Mouse (Mus musculus): ENCODE data around the gene Itga2b. TPM values are rescaled to one million over a fixed set of nuclear protein-coding genes. Genes with fewer than 3 reads are reported as not detected.

The Itga2b gene
- polyA plus RNA-seq, 1 experiment, result 648 TPM

DNA sequence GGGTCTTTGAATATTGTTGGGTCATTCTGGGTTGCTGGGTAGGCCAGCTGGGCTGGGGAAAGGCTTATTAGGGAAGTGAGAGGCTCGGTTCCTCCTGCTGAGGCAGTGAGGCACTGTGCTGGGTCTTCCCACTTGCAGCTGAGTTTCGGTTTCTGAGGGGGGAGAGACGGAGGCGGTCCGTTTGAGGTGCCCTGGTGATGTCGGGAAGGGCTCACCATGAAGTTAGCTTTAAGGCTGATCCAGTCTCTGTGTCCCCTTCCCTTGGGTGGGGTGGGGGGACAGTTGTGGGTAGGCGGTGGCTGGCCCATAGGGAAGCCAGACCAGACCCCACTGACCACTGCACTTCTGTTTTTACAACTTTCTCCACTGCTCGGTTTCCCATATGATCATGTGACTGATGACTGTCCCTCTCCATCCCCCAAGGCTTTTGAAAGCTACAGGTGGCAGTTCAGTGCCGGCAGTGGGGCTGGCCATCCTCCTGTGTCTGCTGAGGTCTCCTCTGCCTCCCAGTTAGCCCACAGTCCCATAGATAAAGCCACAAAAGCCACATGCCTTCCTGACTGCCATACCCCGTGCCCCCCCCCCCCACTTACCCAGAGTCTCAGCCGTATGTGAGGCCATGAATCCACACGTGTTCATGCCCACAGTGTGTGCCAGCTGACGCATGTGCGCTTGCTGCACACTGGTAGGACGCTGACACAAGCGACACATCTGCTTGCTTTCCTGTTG is 37.6 kb downstream of the Itga2b start:
- Histone ChIP-seq H3K4me1 (ENCODE audit: control insufficient read depth, insufficient read depth, low read length) (peaks cover 10% of the 10 kb centered on the region; the same call in 1 of the 2 replicates), H3K4me3 (replicated peaks; ENCODE audit: control insufficient read depth, low read depth, low read length) (peak overlapping the region; percentile 67), H3K27ac (ENCODE audit: control insufficient read depth, insufficient read depth, low read depth, low read length, poor library complexity) (peak overlapping the region; percentile 92)
- TF ChIP-seq POLR2A (IDR thresholded peaks at IDR 0.05; ENCODE audit: borderline replicate concordance, control insufficient read depth, low read depth, low read length) (peak; percentile 29; the same call in 1 of the 2 replicates), CTCF (IDR thresholded peaks at IDR 0.05; ENCODE audit: control insufficient read depth, insufficient read depth, low read length) (no peak)
- 2% methylated on average over 16 of the region's 16 CpGs for WGBS

DNA sequence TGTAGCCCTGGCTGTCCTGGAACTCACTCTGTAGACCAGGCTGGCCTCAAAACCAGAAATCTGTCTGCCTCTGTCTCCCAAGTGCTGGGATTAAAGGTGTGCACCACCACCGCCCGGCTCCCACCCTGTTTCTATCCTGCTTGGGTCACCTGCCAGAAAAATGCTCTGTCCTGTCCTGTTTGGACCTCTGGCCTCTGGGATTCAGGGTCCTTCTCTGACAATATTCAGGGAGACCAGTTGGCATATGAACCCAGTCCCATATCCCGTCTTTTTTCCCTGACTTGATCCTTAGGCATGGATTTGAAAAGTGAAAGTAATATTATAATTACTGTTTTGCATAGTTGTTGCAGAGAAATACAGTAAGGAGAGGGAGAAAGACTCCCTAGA is 38.2 kb downstream of the Itga2b start:
- Histone ChIP-seq H3K4me3 (replicated peaks; ENCODE audit: control insufficient read depth, low read depth, low read length) (peak overlapping the region; percentile 42), H3K27ac (ENCODE audit: control insufficient read depth, insufficient read depth, low read depth, low read length, poor library complexity) (peak overlapping the region; percentile 92), H3K4me1 (ENCODE audit: control insufficient read depth, insufficient read depth, low read length) (peaks cover 10% of the 10 kb centered on the region; the same call in 1 of the 2 replicates)
- TF ChIP-seq POLR2A (IDR thresholded peaks at IDR 0.05; ENCODE audit: borderline replicate concordance, control insufficient read depth, low read depth, low read length), result no peak
- 36% methylated on average over 3 of the region's 3 CpGs for WGBS

DNA sequence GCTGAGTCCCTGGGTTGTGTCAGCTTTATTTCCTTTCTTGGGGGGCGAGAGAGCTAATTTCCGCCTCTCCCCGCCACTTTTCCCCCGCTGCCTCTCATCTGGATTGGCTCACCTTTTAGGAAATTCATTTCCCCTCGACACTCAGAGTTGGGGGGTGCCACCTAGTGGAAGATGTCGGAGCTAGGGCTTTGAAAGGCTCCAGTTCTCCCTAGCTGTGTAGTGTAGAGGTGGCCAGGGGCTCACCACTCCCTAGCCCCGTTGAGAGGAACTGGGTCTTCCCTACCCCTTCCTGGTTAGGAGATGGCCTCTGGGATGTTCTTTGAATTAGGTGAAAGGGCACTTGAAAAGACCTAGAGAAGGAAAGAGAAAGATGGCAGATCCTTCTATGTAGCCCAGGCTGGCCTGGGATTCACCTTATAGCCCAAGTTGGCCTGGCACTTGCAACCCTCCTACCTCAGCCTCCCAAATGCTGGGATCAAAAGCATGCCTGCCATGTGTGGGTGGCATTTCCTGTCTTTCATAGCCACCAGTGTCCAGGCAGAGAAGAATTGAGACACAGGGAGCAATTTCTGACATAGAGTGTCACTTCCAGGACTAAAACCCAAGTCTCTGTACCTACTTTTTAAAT is 38.8 kb downstream of the Itga2b start:
- WGBS, result 0% methylated on average over 7 of the region's 7 CpGs
- H3K4me1 ChIP-seq (ENCODE audit: control insufficient read depth, insufficient read depth, low read length), result peaks cover 10% of the 10 kb centered on the region; the same call in 1 of the 2 replicates
- TF ChIP-seq CTCF (IDR thresholded peaks at IDR 0.05; ENCODE audit: control insufficient read depth, insufficient read depth, low read length) (peak; percentile 78), POLR2A (IDR thresholded peaks at IDR 0.05; ENCODE audit: borderline replicate concordance, control insufficient read depth, low read depth, low read length) (no peak)

DNA sequence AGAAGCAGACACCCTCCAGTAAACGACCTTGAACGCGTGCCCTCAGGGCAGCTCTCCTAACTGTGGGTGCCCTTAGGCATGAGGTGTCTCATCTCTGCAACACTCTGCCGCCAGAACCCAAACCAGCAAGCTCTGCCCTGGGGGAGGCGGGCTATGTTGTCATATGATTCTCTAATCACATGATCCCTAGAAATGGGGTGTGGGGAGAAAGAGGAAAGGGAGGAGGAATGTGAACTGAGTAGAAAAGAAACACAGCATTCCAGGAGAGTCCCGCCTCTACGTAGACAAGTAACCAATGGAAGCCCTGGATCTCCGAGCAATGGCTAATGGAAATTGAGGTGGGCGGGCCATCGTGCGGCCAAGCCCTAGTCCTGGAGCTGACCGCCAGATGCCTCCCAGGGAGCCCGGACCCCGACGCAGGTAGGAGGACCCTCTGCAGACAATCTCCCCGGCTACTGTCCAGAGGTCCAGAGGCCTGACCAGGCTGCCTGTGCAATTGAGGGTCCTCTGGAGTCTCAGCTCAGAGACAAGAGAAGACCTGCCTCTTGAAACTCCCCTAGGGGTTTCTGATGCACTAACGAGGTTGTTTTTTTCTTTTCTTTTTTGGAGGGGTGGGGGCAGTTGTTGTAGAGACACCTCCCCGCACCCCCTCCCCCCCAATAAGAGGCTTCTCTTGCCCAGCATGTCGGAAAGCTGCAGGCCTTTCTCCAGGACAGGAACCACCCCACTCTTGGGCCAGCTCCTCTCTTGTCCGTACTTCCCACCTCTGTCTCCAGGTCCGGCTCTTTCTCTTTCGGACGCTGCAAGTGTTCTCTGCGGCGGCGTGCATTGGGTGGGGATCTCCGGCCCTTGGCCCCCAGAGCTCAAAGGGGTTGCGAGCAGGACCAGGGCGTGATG is 39.6 kb downstream of the Itga2b start, which contains the start of gene Grn:
TSS of gene Grn (plus strand) at position 195 of the 897 bp plus-strand sequence.
- under 1% methylated on average over 29 of the region's 29 CpGs for WGBS
- H3K27ac ChIP-seq (ENCODE audit: control insufficient read depth, insufficient read depth, low read depth, low read length, poor library complexity), result peak within 1 kb of the TSS; percentile 76
- TF ChIP-seq CTCF (IDR thresholded peaks at IDR 0.05; ENCODE audit: control insufficient read depth, insufficient read depth, low read length) (no peak), POLR2A (IDR thresholded peaks at IDR 0.05; ENCODE audit: borderline replicate concordance, control insufficient read depth, low read depth, low read length) (peak; percentile 38; the same call in 1 of the 2 replicates)
- H3K4me1 ChIP-seq (ENCODE audit: control insufficient read depth, insufficient read depth, low read length), result peaks cover 10% of the 10 kb centered on the region; the same call in 1 of the 2 replicates
- peak within 1 kb of the TSS; percentile 72 for H3K4me3 ChIP-seq (replicated peaks; ENCODE audit: control insufficient read depth, low read depth, low read length)

More for the DNA sequence above, 38.8 kb downstream of the Itga2b start:
- peak overlapping the region; percentile 76 for H3K27ac ChIP-seq (ENCODE audit: control insufficient read depth, insufficient read depth, low read depth, low read length, poor library complexity)
- peak overlapping the region; percentile 72 for H3K4me3 ChIP-seq (replicated peaks; ENCODE audit: control insufficient read depth, low read depth, low read length)

DNA sequence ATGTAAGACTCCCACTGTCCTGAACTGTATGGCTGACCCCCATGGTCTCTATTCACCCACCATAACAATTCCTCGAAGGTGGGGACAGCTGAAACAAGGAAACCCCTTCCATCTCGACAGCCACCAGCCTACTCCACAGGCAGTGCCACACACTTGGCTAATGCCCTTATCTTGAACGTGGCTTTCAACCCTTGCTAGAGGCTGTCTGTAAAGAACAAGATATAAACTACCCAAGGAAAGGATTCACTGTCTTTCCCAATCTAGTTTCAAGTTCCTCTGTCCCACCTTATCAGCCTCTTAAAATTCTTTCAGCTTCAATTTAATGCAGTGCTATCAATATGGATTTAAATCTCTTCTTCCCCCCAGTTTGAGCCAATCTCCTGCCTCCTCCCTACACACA is 40.4 kb downstream of the Itga2b start:
- Histone ChIP-seq H3K4me1 (ENCODE audit: control insufficient read depth, insufficient read depth, low read length) (peaks cover 10% of the 10 kb centered on the region; the same call in 1 of the 2 replicates), H3K27ac (ENCODE audit: control insufficient read depth, insufficient read depth, low read depth, low read length, poor library complexity) (peak overlapping the region; percentile 65), H3K4me3 (replicated peaks; ENCODE audit: control insufficient read depth, low read depth, low read length) (peak overlapping the region; percentile 72)
- TF ChIP-seq POLR2A (IDR thresholded peaks at IDR 0.05; ENCODE audit: borderline replicate concordance, control insufficient read depth, low read depth, low read length) (no peak), CTCF (IDR thresholded peaks at IDR 0.05; ENCODE audit: control insufficient read depth, insufficient read depth, low read length) (no peak)
- 16% methylated on average over 3 of the region's 3 CpGs for WGBS

- Histone ChIP-seq H3K27ac (ENCODE audit: control insufficient read depth, insufficient read depth, low read depth, low read length, poor library complexity) (peak overlapping the region; percentile 65), H3K4me1 (ENCODE audit: control insufficient read depth, insufficient read depth, low read length) (peaks cover 9% of the 10 kb centered on the region; the same call in 1 of the 2 replicates), H3K4me3 (replicated peaks; ENCODE audit: control insufficient read depth, low read depth, low read length) (peak overlapping the region; percentile 57)
- TF ChIP-seq POLR2A (IDR thresholded peaks at IDR 0.05; ENCODE audit: borderline replicate concordance, control insufficient read depth, low read depth, low read length) (no peak), CTCF (IDR thresholded peaks at IDR 0.05; ENCODE audit: control insufficient read depth, insufficient read depth, low read length) (no peak)
- 16% methylated on average over 8 of the region's 8 CpGs for WGBS
Measured at GRCm38 (mm10) chr11:102428981-102429540, 40.9 kb downstream of the Itga2b start.

- no peak overlapping the region for H3K4me3 ChIP-seq (replicated peaks; ENCODE audit: control insufficient read depth, low read depth, low read length)
- H3K27ac ChIP-seq (ENCODE audit: control insufficient read depth, insufficient read depth, low read depth, low read length, poor library complexity), result no peak overlapping the region
- no peak for TF ChIP-seq CTCF (IDR thresholded peaks at IDR 0.05; ENCODE audit: control insufficient read depth, insufficient read depth, low read length)
- no peak for TF ChIP-seq POLR2A (IDR thresholded peaks at IDR 0.05; ENCODE audit: borderline replicate concordance, control insufficient read depth, low read depth, low read length)
- 51% methylated on average over 8 of the region's 8 CpGs for WGBS
- H3K4me1 ChIP-seq (ENCODE audit: control insufficient read depth, insufficient read depth, low read length), result no peaks in the 10 kb centered on the region; the same call in 1 of the 2 replicates
Measured at GRCm38 (mm10) chr11:102425555-102426316, 44.2 kb downstream of the Itga2b start.

Data from bone marrow, adult 2 months (tissue).